Mouse (Mus musculus) forebrain, postnatal 0 days (tissue): ENCODE measurements at regions not wholly inside any gene's neighbourhood (a gene's known extent, or its start where the extent isn't known, plus 50 kb on each side); places are given as distances from the start of the nearest gene placed in this dataset.

Experiments
- ATAC-seq: fragments of 200-750 bp; cut with Nextera tagmentation; 2 replicates; pipeline ENCODE4 v1.8.0; 2017; ENCODE audit warnings: mild to moderate bottlenecking, moderate library complexity
- DNase-seq: peaks from one replicate; pipeline ENCODE4 v3.0.0-alpha.2; 2015
- H3K27ac ChIP-seq: fragments of 300-500 bp; sonication (generic); 2 replicates; pipeline ENCODE4 v1.5.1; 2014; ENCODE audit warnings: low read depth, mild to moderate bottlenecking, antibody characterized with exemption, low read length, moderate library complexity, mixed read lengths
- H3K27me3 ChIP-seq: fragments of 300-500 bp; sonication (generic); 2 replicates; pipeline ENCODE4 v1.6.1; 2014; ENCODE audit warnings: mild to moderate bottlenecking, low read length, mixed read lengths; ENCODE audit not compliant: insufficient read depth
- H3K36me3 ChIP-seq: fragments of 300-500 bp; sonication (generic); 2 replicates; pipeline ENCODE4 v1.6.1; 2014; ENCODE audit warnings: mild to moderate bottlenecking, moderate library complexity; ENCODE audit not compliant: insufficient read depth
- H3K4me1 ChIP-seq: fragments of 300-500 bp; sonication (generic); 2 replicates; pipeline ENCODE4 v1.6.1; 2014; ENCODE audit warnings: antibody characterized with exemption; ENCODE audit not compliant: insufficient read depth
- H3K4me2 ChIP-seq: fragments of 300-500 bp; sonication (generic); 2 replicates; pipeline ENCODE4 v1.6.1; 2014; ENCODE audit warnings: low read depth, mild to moderate bottlenecking, moderate library complexity
- H3K4me3 ChIP-seq: fragments of 300-500 bp; sonication (generic); 2 replicates; pipeline ENCODE4 v1.5.1; 2014; ENCODE audit warnings: low read depth, low read length, mixed read lengths
- H3K9ac ChIP-seq: fragments of 300-500 bp; sonication (generic); 2 replicates; pipeline ENCODE4 v1.6.1; 2014; ENCODE audit warnings: mild to moderate bottlenecking
- H3K9me3 ChIP-seq: fragments of 300-500 bp; sonication (generic); 2 replicates; pipeline ENCODE4 v1.6.1; 2016; ENCODE audit warnings: low read length
- CTCF ChIP-seq: sonication (generic); IDR thresholded peaks from 2 replicates; pipeline ENCODE4 v1.5.1; 2016; ENCODE audit warnings: antibody characterized with exemption, control low read depth, low read depth
- WGBS: fragments of 180-500 bp; shearing (Covaris S2); extraction: QIAGEN DNeasy Blood & Tissue Kit; methylation state at CpG from one replicate; pipeline ENCODE4 v1.1.7; 2014; 5-methylcytosine and 5-hydroxymethylcytosine counted together

DNA sequence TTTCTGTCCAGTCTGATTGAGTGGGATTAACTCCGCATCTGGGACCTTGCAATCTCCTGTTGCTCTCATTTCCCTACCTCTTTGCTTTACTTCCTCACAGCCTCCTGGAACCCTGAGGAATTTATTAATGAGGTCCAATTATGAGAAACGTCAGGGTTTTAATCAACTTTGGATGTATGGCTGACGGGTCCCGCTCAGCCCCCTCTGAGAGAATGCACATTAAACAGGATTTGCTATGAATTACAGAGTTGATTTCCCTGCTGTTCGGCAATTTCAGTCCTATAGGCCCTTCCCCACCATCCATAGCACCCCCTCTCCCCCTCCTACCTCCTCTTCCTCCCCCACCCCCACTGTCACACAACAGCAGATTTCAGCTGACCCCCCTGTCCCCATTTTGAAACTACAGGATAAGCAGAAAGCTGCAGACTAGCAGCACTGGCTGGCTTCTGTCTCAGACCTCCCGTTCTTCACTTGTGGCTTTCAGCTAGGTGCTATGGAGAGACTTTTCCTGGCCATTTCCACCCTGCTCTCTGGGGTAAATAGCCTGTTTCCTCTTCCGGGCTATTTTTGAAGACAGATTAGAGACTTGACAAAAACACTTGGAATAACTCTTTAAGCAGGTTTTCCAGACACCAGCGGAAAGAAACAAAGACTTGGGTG is 145.2 kb upstream of the Map3k1 start:
- DNase-seq (no peak), ATAC-seq (no peak)
- no peak for TF ChIP-seq CTCF
- H3K9me3 ChIP-seq = no peaks in the 10 kb centered on the region
- no peaks in the 10 kb centered on the region for H3K27me3 ChIP-seq
- no peaks in the 10 kb centered on the region for H3K36me3 ChIP-seq
- H3K4me3 ChIP-seq = no peak overlapping the region
- WGBS = 30% methylated on average over 8 of the region's 8 CpGs
- H3K27ac ChIP-seq = no peak overlapping the region
- H3K9ac ChIP-seq = no peak overlapping the region
- no peak overlapping the region for H3K4me2 ChIP-seq
- H3K4me1 ChIP-seq = no peaks in the 10 kb centered on the region

DNA sequence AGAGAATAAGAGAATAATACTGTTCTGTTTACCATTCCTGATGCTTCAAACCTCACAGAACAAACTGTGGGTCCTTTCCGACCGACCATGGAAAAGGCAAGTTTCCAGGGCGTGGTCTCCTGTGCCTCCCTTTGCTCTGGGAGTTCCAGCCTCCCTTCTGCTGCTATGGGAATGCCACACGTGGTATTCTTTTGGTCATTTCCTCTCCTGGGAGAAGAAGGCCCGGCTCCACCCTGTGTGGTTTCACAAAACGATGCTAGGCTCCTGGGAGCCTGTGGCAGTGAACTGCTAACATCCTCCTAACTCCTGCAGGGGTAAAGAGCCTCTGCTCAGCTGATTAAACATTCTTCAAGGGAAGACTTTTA is 145.7 kb upstream of the Map3k1 start:
- H3K27ac ChIP-seq = no peak overlapping the region
- H3K4me1 ChIP-seq = no peaks in the 10 kb centered on the region
- no peaks in the 10 kb centered on the region for H3K9me3 ChIP-seq
- no peak overlapping the region for H3K4me2 ChIP-seq
- WGBS = 22% methylated on average over 6 of the region's 6 CpGs
- no peak for TF ChIP-seq CTCF
- ATAC-seq (no peak), DNase-seq (no peak)
- H3K27me3 ChIP-seq = no peaks in the 10 kb centered on the region
- H3K9ac ChIP-seq = no peak overlapping the region
- no peaks in the 10 kb centered on the region for H3K36me3 ChIP-seq
- H3K4me3 ChIP-seq = no peak overlapping the region

DNA sequence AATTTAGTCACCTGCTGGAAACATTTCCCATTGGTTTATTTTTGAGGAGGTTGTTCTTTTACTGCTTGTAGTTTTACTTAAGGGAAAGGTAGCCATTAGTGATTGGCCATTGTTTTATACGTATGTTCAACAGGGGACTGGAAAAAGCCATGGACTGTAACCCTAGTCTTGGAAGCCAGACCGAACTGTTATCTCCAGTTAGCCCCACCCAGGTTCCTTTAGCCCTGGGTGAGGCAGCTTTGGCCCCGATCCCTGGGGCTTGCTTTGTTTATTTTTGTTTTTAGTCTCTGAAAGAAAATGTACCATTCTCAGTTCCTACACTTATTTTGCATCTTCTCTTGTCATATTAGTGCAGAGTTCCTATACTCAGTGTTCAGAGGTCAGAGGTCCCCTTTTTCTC is 148.3 kb upstream of the Map3k1 start:
- DNase-seq (no peak), ATAC-seq (no peak)
- H3K36me3 ChIP-seq = no peaks in the 10 kb centered on the region
- H3K4me2 ChIP-seq = no peak overlapping the region
- TF ChIP-seq CTCF = no peak
- no peaks in the 10 kb centered on the region for H3K9me3 ChIP-seq
- H3K4me3 ChIP-seq = no peak overlapping the region
- 86% methylated on average over 3 of the region's 3 CpGs for WGBS
- no peaks in the 10 kb centered on the region for H3K4me1 ChIP-seq
- no peak overlapping the region for H3K9ac ChIP-seq
- no peaks in the 10 kb centered on the region for H3K27me3 ChIP-seq
- H3K27ac ChIP-seq = no peak overlapping the region

DNA sequence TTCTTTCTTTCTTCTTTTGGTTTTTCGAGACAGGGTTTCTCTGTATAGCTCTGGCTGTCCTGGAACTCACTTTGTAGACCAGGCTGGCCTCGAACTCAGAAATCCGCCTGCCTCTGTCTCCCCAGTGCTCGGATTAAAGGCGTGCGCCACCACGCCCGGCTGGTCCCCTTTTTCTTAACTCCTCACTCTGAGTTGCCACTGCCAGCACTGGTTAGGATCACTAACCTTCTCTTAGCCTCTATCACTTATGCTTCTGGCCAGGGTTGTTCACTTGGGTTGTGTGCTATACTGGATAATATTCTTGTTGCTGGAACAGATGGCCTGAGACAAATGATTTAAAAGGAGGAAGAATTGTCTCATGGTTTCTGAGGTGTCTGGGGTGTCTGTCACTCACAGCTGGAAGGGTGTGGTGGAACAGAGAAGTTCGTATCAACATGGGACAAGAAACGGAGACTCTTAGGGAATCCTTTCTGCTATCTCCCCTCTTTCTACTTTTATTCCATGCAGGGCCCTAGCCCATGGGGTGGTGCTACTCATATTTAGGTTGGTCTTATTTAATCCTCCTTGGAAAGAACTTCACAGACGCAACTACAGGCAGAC is 149.0 kb upstream of the Map3k1 start:
- DNase-seq = no peak
- H3K4me1 ChIP-seq = no peaks in the 10 kb centered on the region
- no peak overlapping the region for H3K4me3 ChIP-seq
- no peak overlapping the region for H3K9ac ChIP-seq
- H3K27ac ChIP-seq = no peak overlapping the region
- H3K27me3 ChIP-seq = no peaks in the 10 kb centered on the region
- no peaks in the 10 kb centered on the region for H3K9me3 ChIP-seq
- WGBS = 94% methylated on average over 11 of the region's 11 CpGs
- ATAC-seq = no peak
- no peaks in the 10 kb centered on the region for H3K36me3 ChIP-seq
- TF ChIP-seq CTCF = no peak
- H3K4me2 ChIP-seq = no peak overlapping the region

DNA sequence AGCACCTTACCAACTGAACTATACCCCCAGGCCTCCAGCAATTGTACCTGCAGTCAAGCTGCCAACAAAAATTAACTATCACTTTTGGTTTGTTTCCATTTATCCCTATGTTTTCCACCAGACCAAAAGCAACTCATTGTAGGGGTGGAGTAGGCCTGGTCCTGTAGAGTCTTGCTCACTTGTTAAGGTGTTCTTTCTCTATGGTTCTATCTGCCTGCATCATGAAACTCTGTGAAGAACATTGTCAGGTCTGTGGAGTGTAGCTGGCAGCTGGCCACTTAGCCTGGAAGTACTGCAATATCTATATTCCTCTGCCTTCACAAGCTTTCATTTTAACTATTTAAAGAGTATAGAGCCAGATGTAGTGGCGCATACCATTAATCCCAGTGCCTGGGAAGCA is 149.6 kb upstream of the Map3k1 start:
- Histone ChIP-seq H3K36me3 (no peaks in the 10 kb centered on the region), H3K4me3 (no peak overlapping the region), H3K9me3 (no peaks in the 10 kb centered on the region), H3K27me3 (no peaks in the 10 kb centered on the region), H3K4me2 (no peak overlapping the region), H3K4me1 (no peaks in the 10 kb centered on the region), H3K9ac (no peak overlapping the region), H3K27ac (no peak overlapping the region)
- no peak for TF ChIP-seq CTCF
- 100% methylated on average over 1 of the region's 1 CpGs for WGBS
- ATAC-seq (no peak), DNase-seq (no peak)

DNA sequence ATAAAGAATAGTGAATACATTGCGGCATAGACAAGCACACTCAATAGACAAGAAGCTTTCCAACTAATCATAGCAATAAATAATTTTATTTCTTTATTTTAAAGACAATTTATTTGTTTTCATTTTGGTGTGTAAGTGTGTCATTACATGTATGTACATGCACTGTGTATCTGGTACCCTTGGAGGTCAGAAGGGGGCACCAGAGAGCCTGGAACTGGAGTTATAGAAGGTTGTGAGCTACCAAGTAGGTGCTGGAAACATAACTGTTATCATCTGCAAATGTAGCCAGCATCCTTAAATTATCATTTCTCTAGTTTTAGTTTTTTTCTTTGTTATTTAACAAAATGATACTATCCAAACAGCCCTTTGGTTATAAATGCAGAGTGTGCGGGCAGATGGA is 151.2 kb upstream of the Map3k1 start:
- Histone ChIP-seq H3K27ac (no peak overlapping the region), H3K9ac (no peak overlapping the region), H3K9me3 (no peaks in the 10 kb centered on the region), H3K4me1 (no peaks in the 10 kb centered on the region), H3K27me3 (no peaks in the 10 kb centered on the region), H3K36me3 (no peaks in the 10 kb centered on the region), H3K4me3 (no peak overlapping the region), H3K4me2 (no peak overlapping the region)
- 99% methylated on average over 2 of the region's 2 CpGs for WGBS
- ATAC-seq (no peak), DNase-seq (no peak)
- no peak for TF ChIP-seq CTCF

DNA sequence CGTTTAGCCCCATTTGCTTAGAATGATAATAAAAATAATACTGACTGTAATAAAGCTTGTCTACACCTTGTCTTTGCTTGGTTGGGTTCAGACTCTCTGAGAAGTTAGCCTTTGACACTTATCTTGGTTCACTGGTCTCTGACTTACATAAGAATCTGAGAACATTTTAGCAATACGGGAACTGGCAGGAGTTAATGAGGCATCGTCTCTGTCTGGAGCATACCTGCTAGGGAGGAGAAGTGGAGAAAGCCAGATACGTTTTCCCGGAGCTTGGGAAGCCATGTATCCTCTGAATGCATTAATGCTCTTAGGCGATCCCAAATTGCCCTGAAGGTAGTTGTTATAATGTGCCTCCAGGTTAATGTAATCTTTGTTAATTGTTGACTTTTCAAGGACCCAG is 152.6 kb upstream of the Map3k1 start:
- Histone ChIP-seq H3K9me3 (no peaks in the 10 kb centered on the region), H3K27ac (no peak overlapping the region), H3K4me3 (no peak overlapping the region), H3K36me3 (no peaks in the 10 kb centered on the region), H3K27me3 (no peaks in the 10 kb centered on the region), H3K4me1 (no peaks in the 10 kb centered on the region), H3K4me2 (no peak overlapping the region), H3K9ac (no peak overlapping the region)
- 85% methylated on average over 6 of the region's 6 CpGs for WGBS
- DNase-seq (no peak), ATAC-seq (no peak)
- no peak for TF ChIP-seq CTCF
